Mouse (Mus musculus) forebrain, embryonic 10.5 days (tissue): ENCODE results near the gene Pld5. TPM values are rescaled to one million over a fixed set of nuclear protein-coding genes. Genes with fewer than 3 reads are reported as not detected.
A peak's percentile ranks its signal among the peaks of the same experiment; 100 is the strongest.

Source experiments
- DNase-seq: peaks from one replicate; pipeline ENCODE4 v3.0.0-alpha.2; 2017; ENCODE audit warnings: low spot score; ENCODE audit errors: extremely low spot score
- H3K27ac ChIP-seq: fragments of 300-500 bp; sonication (generic); 2 replicates; pipeline ENCODE4 v1.5.1; 2016; ENCODE audit warnings: mild to moderate bottlenecking
- H3K27me3 ChIP-seq: fragments of 300-500 bp; sonication (generic); 2 replicates; pipeline ENCODE4 v1.6.1; 2016; ENCODE audit warnings: mild to moderate bottlenecking; ENCODE audit not compliant: poor library complexity, severe bottlenecking
- H3K36me3 ChIP-seq: fragments of 300-500 bp; sonication (generic); replicated peaks from 2 replicates; pipeline ENCODE4 v1.6.1; 2016; ENCODE audit warnings: mild to moderate bottlenecking, moderate library complexity
- H3K4me1 ChIP-seq: fragments of 300-500 bp; sonication (generic); 2 replicates; pipeline ENCODE4 v1.6.1; 2016
- H3K4me3 ChIP-seq: fragments of 300-500 bp; sonication (generic); 2 replicates; pipeline ENCODE4 v1.5.1; 2016; ENCODE audit warnings: mild to moderate bottlenecking, moderate library complexity
- H3K9me3 ChIP-seq: fragments of 300-500 bp; sonication (generic); 2 replicates; pipeline ENCODE4 v1.6.1; 2016; ENCODE audit warnings: mild to moderate bottlenecking, moderate library complexity
- WGBS: fragments of 180-500 bp; shearing (Covaris S2); methylation state at CpG from one replicate; pipeline ENCODE4 v1.1.7; 2016; 5-methylcytosine and 5-hydroxymethylcytosine counted together
- polyA plus RNA-seq: library from polyadenylated mRNA; unstranded; fragments of >200 nt; fragmentation: Nextera tagmentation; extraction: Ambion mirVana; gene quantifications from 2 replicates; pipeline ENCODE4 v1.2.1, GENCODE M21; 2016

Gene Pld5
- polyA plus RNA-seq, result 0.47 and 0.60 TPM in 2 replicates

- Histone ChIP-seq H3K27me3 (peaks cover 45% of the 10 kb centered on the region), H3K4me1 (peaks cover 17% of the 10 kb centered on the region), H3K27ac (peak within 1 kb of the TSS; percentile 86), H3K4me3 (peak within 1 kb of the TSS; percentile 73), H3K36me3 (no peaks in the 10 kb centered on the region), H3K9me3 (no peaks in the 10 kb centered on the region)
- under 1% methylated on average over 66 of the region's 86 CpGs for WGBS
- peak; percentile 66 for DNase-seq
Measured at GRCm38 (mm10) chr1:176274667-176275610, at the start of gene Pld5. Gene Pld5, minus strand, starts transcription at chr1:176275312.

- WGBS, result 81% methylated on average over 2 of the region's 2 CpGs
- no peaks in the 10 kb centered on the region for H3K36me3 ChIP-seq
- no peak overlapping the region for H3K4me3 ChIP-seq
- H3K27me3 ChIP-seq, result no peaks in the 10 kb centered on the region
- no peaks in the 10 kb centered on the region for H3K9me3 ChIP-seq
- H3K4me1 ChIP-seq, result no peaks in the 10 kb centered on the region
- no peak overlapping the region for H3K27ac ChIP-seq
- no peak for DNase-seq
Measured at GRCm38 (mm10) chr1:176315063-176315462, 40.0 kb upstream of the Pld5 start.

- DNase-seq, result no peak
- Histone ChIP-seq H3K9me3 (no peaks in the 10 kb centered on the region), H3K27ac (no peak overlapping the region), H3K36me3 (no peaks in the 10 kb centered on the region), H3K4me3 (no peak overlapping the region), H3K27me3 (no peaks in the 10 kb centered on the region), H3K4me1 (no peaks in the 10 kb centered on the region)
- WGBS, result 75% methylated on average over 3 of the region's 3 CpGs
Measured at GRCm38 (mm10) chr1:176310174-176310573, 35.1 kb upstream of the Pld5 start.

GRCm38 (mm10) chr1:176289396-176289795 lies 14.3 kb upstream of the Pld5 start:
- Histone ChIP-seq H3K9me3 (no peaks in the 10 kb centered on the region), H3K27me3 (no peaks in the 10 kb centered on the region), H3K36me3 (no peaks in the 10 kb centered on the region), H3K4me1 (no peaks in the 10 kb centered on the region), H3K4me3 (no peak overlapping the region), H3K27ac (no peak overlapping the region)
- DNase-seq, result no peak
- WGBS, result 92% methylated on average over 5 of the region's 5 CpGs

GRCm38 (mm10) chr1:176275611-176275980 lies 484 bp upstream of the Pld5 start:
- Histone ChIP-seq H3K36me3 (no peaks in the 10 kb centered on the region), H3K4me3 (peak overlapping the region; percentile 73), H3K9me3 (no peaks in the 10 kb centered on the region), H3K27ac (peak overlapping the region; percentile 86), H3K4me1 (peaks cover 17% of the 10 kb centered on the region), H3K27me3 (peaks cover 45% of the 10 kb centered on the region)
- DNase-seq, result no peak
- WGBS, result 8% methylated on average over 11 of the region's 11 CpGs

- Histone ChIP-seq H3K9me3 (no peaks in the 10 kb centered on the region), H3K27me3 (no peaks in the 10 kb centered on the region), H3K4me1 (no peaks in the 10 kb centered on the region), H3K27ac (no peak overlapping the region), H3K36me3 (no peaks in the 10 kb centered on the region), H3K4me3 (no peak overlapping the region)
- 80% methylated on average over 5 of the region's 5 CpGs for WGBS
- no peak for DNase-seq
Measured at GRCm38 (mm10) chr1:176248717-176249030, 26.4 kb downstream of the Pld5 start.

GRCm38 (mm10) chr1:176247885-176248716 lies 27.0 kb downstream of the Pld5 start:
- no peak for DNase-seq
- Histone ChIP-seq H3K36me3 (no peaks in the 10 kb centered on the region), H3K4me3 (no peak overlapping the region), H3K9me3 (no peaks in the 10 kb centered on the region), H3K27ac (no peak overlapping the region), H3K27me3 (no peaks in the 10 kb centered on the region), H3K4me1 (no peaks in the 10 kb centered on the region)
- WGBS, result 88% methylated on average over 9 of the region's 9 CpGs

- H3K27ac ChIP-seq, result no peak overlapping the region
- H3K4me3 ChIP-seq, result no peak overlapping the region
- no peaks in the 10 kb centered on the region for H3K27me3 ChIP-seq
- H3K36me3 ChIP-seq, result no peaks in the 10 kb centered on the region
- no peaks in the 10 kb centered on the region for H3K4me1 ChIP-seq
- no peak for DNase-seq
- no peaks in the 10 kb centered on the region for H3K9me3 ChIP-seq
- 82% methylated on average over 2 of the region's 2 CpGs for WGBS
Measured at GRCm38 (mm10) chr1:176239199-176239598, 35.9 kb downstream of the Pld5 start.

GRCm38 (mm10) chr1:176223794-176224193 lies 51.3 kb downstream of the Pld5 start:
- Histone ChIP-seq H3K4me1 (0 out of 2 replicates have a peak, but pooled peaks cover 3% of the 10 kb centered on the region), H3K4me3 (no peak overlapping the region), H3K27me3 (no peaks in the 10 kb centered on the region), H3K36me3 (no peaks in the 10 kb centered on the region), H3K9me3 (no peaks in the 10 kb centered on the region), H3K27ac (no peak overlapping the region)
- WGBS, result 92% methylated on average over 10 of the region's 10 CpGs
- DNase-seq, result no peak

- Histone ChIP-seq H3K27ac (no peak overlapping the region), H3K36me3 (no peaks in the 10 kb centered on the region), H3K4me1 (0 out of 2 replicates have a peak, but pooled peaks cover 3% of the 10 kb centered on the region), H3K9me3 (no peaks in the 10 kb centered on the region), H3K27me3 (no peaks in the 10 kb centered on the region), H3K4me3 (no peak overlapping the region)
- 6% methylated on average over 12 of the region's 12 CpGs for WGBS
- DNase-seq, result peak; percentile 73
Measured at GRCm38 (mm10) chr1:176223196-176223595, 51.9 kb downstream of the Pld5 start.

GRCm38 (mm10) chr1:176218217-176218616 lies 56.9 kb downstream of the Pld5 start:
- no peaks in the 10 kb centered on the region for H3K9me3 ChIP-seq
- H3K4me1 ChIP-seq, result peaks cover 9% of the 10 kb centered on the region
- H3K36me3 ChIP-seq, result no peaks in the 10 kb centered on the region
- no peak overlapping the region for H3K27ac ChIP-seq
- H3K27me3 ChIP-seq, result 0 out of 2 replicates have a peak, but pooled peaks cover 3% of the 10 kb centered on the region
- WGBS, result 91% methylated on average over 5 of the region's 5 CpGs
- H3K4me3 ChIP-seq, result no peak overlapping the region
- no peak for DNase-seq

- H3K4me3 ChIP-seq, result no peak overlapping the region
- 0 out of 2 replicates have a peak, but pooled peaks cover 3% of the 10 kb centered on the region for H3K27me3 ChIP-seq
- no peaks in the 10 kb centered on the region for H3K9me3 ChIP-seq
- DNase-seq, result no peak
- no peaks in the 10 kb centered on the region for H3K36me3 ChIP-seq
- peaks cover 28% of the 10 kb centered on the region for H3K4me1 ChIP-seq
- 60% methylated on average over 17 of the region's 17 CpGs for WGBS
- peak overlapping the region; percentile 54 for H3K27ac ChIP-seq
Measured at GRCm38 (mm10) chr1:176213645-176214221, 61.4 kb downstream of the Pld5 start.
